Mouse (Mus musculus): ENCODE results near the gene Gse1. TPM values are rescaled to one million over a fixed set of nuclear protein-coding genes. Genes with fewer than 3 reads are reported as not detected.

Gene Gse1
- polyA plus RNA-seq, 1 experiment from 2014 or later = 14.3 TPM

GRCm38 (mm10) chr8:120298601-120299532 lies 70.6 kb downstream of the Gse1 start:
- 42% methylated on average over 22 of the region's 22 CpGs for WGBS
- TF ChIP-seq CTCF (IDR thresholded peaks at IDR 0.05; ENCODE audit: low read depth) = no peak
- Histone ChIP-seq H3K4me3 (ENCODE audit: low read depth, low read length) (no peak overlapping the region), H3K27me3 (ENCODE audit: insufficient read depth, low read length) (no peaks in the 10 kb centered on the region), H3K4me1 (ENCODE audit: insufficient read depth) (peaks cover 37% of the 10 kb centered on the region), H3K27ac (ENCODE audit: low read depth) (peak overlapping the region; percentile 52; the same call in 1 of the 2 replicates), H3K9ac (no peak overlapping the region), H3K36me3 (ENCODE audit: insufficient read depth) (no peaks in the 10 kb centered on the region), H3K4me2 (no peak overlapping the region), H3K9me3 (ENCODE audit: low read depth, low read length) (no peaks in the 10 kb centered on the region)
- peak; percentile 73 for DNase-seq
- peak; percentile 22; the same call in 1 of the 2 replicates for ATAC-seq (ENCODE audit: insufficient read depth)

GRCm38 (mm10) chr8:120300601-120301141 lies 72.4 kb downstream of the Gse1 start:
- ATAC-seq (ENCODE audit: insufficient read depth) (peak; percentile 73), DNase-seq (peak; percentile 86)
- TF ChIP-seq CTCF (IDR thresholded peaks at IDR 0.05; ENCODE audit: low read depth) = peak; percentile 95
- H3K4me1 ChIP-seq (ENCODE audit: insufficient read depth) = peaks cover 28% of the 10 kb centered on the region
- no peaks in the 10 kb centered on the region for H3K9me3 ChIP-seq (ENCODE audit: low read depth, low read length)
- peak overlapping the region; percentile 29 for H3K4me2 ChIP-seq
- H3K4me3 ChIP-seq (ENCODE audit: low read depth, low read length) = no peak overlapping the region
- 6% methylated on average over 13 of the region's 13 CpGs for WGBS
- H3K9ac ChIP-seq = no peak overlapping the region
- peak overlapping the region; percentile 42; the same call in 1 of the 2 replicates for H3K27ac ChIP-seq (ENCODE audit: low read depth)
- no peaks in the 10 kb centered on the region for H3K36me3 ChIP-seq (ENCODE audit: insufficient read depth)
- H3K27me3 ChIP-seq (ENCODE audit: insufficient read depth, low read length) = no peaks in the 10 kb centered on the region

GRCm38 (mm10) chr8:120302941-120303675 lies 74.9 kb downstream of the Gse1 start:
- Histone ChIP-seq H3K4me3 (ENCODE audit: low read depth, low read length) (no peak overlapping the region), H3K4me2 (no peak overlapping the region), H3K36me3 (ENCODE audit: insufficient read depth) (no peaks in the 10 kb centered on the region), H3K9ac (no peak overlapping the region), H3K27me3 (ENCODE audit: insufficient read depth, low read length) (0 out of 2 replicates have a peak, but pooled peaks cover 3% of the 10 kb centered on the region), H3K27ac (ENCODE audit: low read depth) (no peak overlapping the region), H3K9me3 (ENCODE audit: low read depth, low read length) (no peaks in the 10 kb centered on the region), H3K4me1 (ENCODE audit: insufficient read depth) (peaks cover 18% of the 10 kb centered on the region)
- 71% methylated on average over 11 of the region's 11 CpGs for WGBS
- no peak for TF ChIP-seq CTCF (IDR thresholded peaks at IDR 0.05; ENCODE audit: low read depth)
- ATAC-seq (ENCODE audit: insufficient read depth) = no peak
- no peak for DNase-seq

GRCm38 (mm10) chr8:120304097-120304496 lies 75.8 kb downstream of the Gse1 start:
- TF ChIP-seq CTCF (IDR thresholded peaks at IDR 0.05; ENCODE audit: low read depth) = no peak
- Histone ChIP-seq H3K9me3 (ENCODE audit: low read depth, low read length) (no peaks in the 10 kb centered on the region), H3K36me3 (ENCODE audit: insufficient read depth) (no peaks in the 10 kb centered on the region), H3K27ac (ENCODE audit: low read depth) (no peak overlapping the region), H3K9ac (no peak overlapping the region), H3K4me2 (no peak overlapping the region), H3K4me1 (ENCODE audit: insufficient read depth) (peaks cover 20% of the 10 kb centered on the region), H3K4me3 (ENCODE audit: low read depth, low read length) (no peak overlapping the region), H3K27me3 (ENCODE audit: insufficient read depth, low read length) (0 out of 2 replicates have a peak, but pooled peaks cover 3% of the 10 kb centered on the region)
- DNase-seq (no peak), ATAC-seq (ENCODE audit: insufficient read depth) (no peak)
- 43% methylated on average over 9 of the region's 9 CpGs for WGBS

- no peak for TF ChIP-seq CTCF (IDR thresholded peaks at IDR 0.05; ENCODE audit: low read depth)
- no peaks in the 10 kb centered on the region for H3K36me3 ChIP-seq (ENCODE audit: insufficient read depth)
- H3K27me3 ChIP-seq (ENCODE audit: insufficient read depth, low read length) = 0 out of 2 replicates have a peak, but pooled peaks cover 3% of the 10 kb centered on the region
- DNase-seq = no peak
- no peak overlapping the region for H3K27ac ChIP-seq (ENCODE audit: low read depth)
- H3K4me2 ChIP-seq = no peak overlapping the region
- no peak overlapping the region for H3K9ac ChIP-seq
- H3K4me1 ChIP-seq (ENCODE audit: insufficient read depth) = peaks cover 17% of the 10 kb centered on the region
- 82% methylated on average over 10 of the region's 10 CpGs for WGBS
- ATAC-seq (ENCODE audit: insufficient read depth) = no peak
- no peak overlapping the region for H3K4me3 ChIP-seq (ENCODE audit: low read depth, low read length)
- no peaks in the 10 kb centered on the region for H3K9me3 ChIP-seq (ENCODE audit: low read depth, low read length)
These were observed 77.6 kb downstream of the Gse1 start for GRCm38 (mm10) chr8:120305800-120306385.

- DNase-seq = no peak
- ATAC-seq (ENCODE audit: insufficient read depth) = no peak
- no peak overlapping the region for H3K9ac ChIP-seq
These were observed 78.8 kb downstream of the Gse1 start for GRCm38 (mm10) chr8:120307103-120307502.

More at GRCm38 (mm10) chr8:120307103-120307502, 78.8 kb downstream of the Gse1 start:
- Histone ChIP-seq H3K27me3 (ENCODE audit: insufficient read depth, low read length) (0 out of 2 replicates have a peak, but pooled peaks cover 3% of the 10 kb centered on the region), H3K4me3 (ENCODE audit: low read depth, low read length) (no peak overlapping the region), H3K27ac (ENCODE audit: low read depth) (no peak overlapping the region), H3K9me3 (ENCODE audit: low read depth, low read length) (no peaks in the 10 kb centered on the region), H3K36me3 (ENCODE audit: insufficient read depth) (no peaks in the 10 kb centered on the region), H3K4me2 (no peak overlapping the region), H3K4me1 (ENCODE audit: insufficient read depth) (peaks cover 17% of the 10 kb centered on the region)
- 22% methylated on average over 16 of the region's 16 CpGs for WGBS
- no peak for TF ChIP-seq CTCF (IDR thresholded peaks at IDR 0.05; ENCODE audit: low read depth)

Measured in lung, embryonic 14.5 days (tissue).